Mouse (Mus musculus): ENCODE data around the gene Prkar2b. TPM values are rescaled to one million over a fixed set of nuclear protein-coding genes. Genes with fewer than 3 reads are reported as not detected.
A peak's percentile ranks its signal among the peaks of the same experiment; 100 is the strongest.

The Prkar2b gene
- polyA plus RNA-seq, 1 experiment = 10.9 TPM

DNA sequence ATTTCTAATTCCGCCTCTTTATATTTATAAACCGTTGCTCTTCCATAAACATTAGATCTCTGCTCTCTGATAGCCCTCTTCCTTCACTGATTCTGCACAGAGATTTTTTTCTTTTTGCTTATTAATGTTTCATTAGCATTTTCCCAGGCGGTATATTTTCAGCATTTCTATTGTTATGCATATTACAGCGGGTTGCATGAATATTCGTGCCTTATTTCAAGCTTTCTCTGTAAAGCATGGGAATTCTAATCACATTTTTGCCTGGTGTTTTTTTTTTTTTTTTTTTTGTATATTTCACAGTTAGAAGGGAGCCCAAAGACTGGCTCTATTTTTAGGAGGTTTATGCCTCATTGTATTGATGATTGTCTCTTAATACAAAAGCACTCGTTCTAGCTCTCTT, 13.2 kb upstream of the Prkar2b start:
- TF ChIP-seq POLR2A (IDR thresholded peaks at IDR 0.05; ENCODE audit: control insufficient read depth, extremely low read depth, insufficient read depth, low read length, poor library complexity) = no peak
- TF ChIP-seq CTCF (IDR thresholded peaks at IDR 0.05; ENCODE audit: borderline replicate concordance, control insufficient read depth, extremely low read depth, insufficient read depth, low read length, poor library complexity) = no peak
- Histone ChIP-seq H3K4me3 (ENCODE audit: control insufficient read depth, insufficient read depth, low read length) (no peak overlapping the region), H3K27ac (ENCODE audit: control insufficient read depth, insufficient read depth, low read length) (no peak overlapping the region), H3K36me3 (ENCODE audit: control insufficient read depth, insufficient read depth, low read length) (no peaks in the 10 kb centered on the region), H3K27me3 (ENCODE audit: control insufficient read depth, insufficient read depth, low read length) (no peaks in the 10 kb centered on the region), H3K4me1 (replicated peaks; ENCODE audit: control insufficient read depth, insufficient read depth, low read length) (no peaks in the 10 kb centered on the region)
- DNase-seq = no peak
- WGBS = 96% methylated on average over 6 of the region's 6 CpGs

DNA sequence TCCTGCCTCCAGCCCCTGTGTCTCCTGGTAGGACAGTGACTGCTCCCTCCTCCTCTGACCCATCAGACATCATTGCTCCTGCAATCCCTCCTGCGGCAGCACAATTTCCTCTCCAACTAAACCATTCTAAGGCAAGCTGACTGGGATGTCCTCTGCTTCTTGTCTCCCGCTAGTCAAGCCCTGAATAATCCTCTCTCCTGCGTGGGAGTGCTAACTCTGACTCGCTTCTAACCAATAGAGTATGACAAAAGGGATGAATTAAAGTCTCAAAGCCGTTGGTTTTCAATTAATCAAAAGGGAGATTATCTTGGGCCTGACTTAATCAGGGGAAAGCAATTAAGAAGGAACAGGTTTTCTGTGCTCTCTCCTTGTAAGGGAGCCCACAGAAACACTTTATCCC, 4.9 kb upstream of the Prkar2b start:
- no peak overlapping the region for H3K27ac ChIP-seq (ENCODE audit: control insufficient read depth, insufficient read depth, low read length)
- 91% methylated on average over 5 of the region's 5 CpGs for WGBS
- no peak for DNase-seq
- H3K4me1 ChIP-seq (replicated peaks; ENCODE audit: control insufficient read depth, insufficient read depth, low read length) = peaks cover 3% of the 10 kb centered on the region
- H3K27me3 ChIP-seq (ENCODE audit: control insufficient read depth, insufficient read depth, low read length) = no peaks in the 10 kb centered on the region
- no peaks in the 10 kb centered on the region for H3K36me3 ChIP-seq (ENCODE audit: control insufficient read depth, insufficient read depth, low read length)
- no peak overlapping the region for H3K4me3 ChIP-seq (ENCODE audit: control insufficient read depth, insufficient read depth, low read length)
- TF ChIP-seq CTCF (IDR thresholded peaks at IDR 0.05; ENCODE audit: borderline replicate concordance, control insufficient read depth, extremely low read depth, insufficient read depth, low read length, poor library complexity) = no peak

DNA sequence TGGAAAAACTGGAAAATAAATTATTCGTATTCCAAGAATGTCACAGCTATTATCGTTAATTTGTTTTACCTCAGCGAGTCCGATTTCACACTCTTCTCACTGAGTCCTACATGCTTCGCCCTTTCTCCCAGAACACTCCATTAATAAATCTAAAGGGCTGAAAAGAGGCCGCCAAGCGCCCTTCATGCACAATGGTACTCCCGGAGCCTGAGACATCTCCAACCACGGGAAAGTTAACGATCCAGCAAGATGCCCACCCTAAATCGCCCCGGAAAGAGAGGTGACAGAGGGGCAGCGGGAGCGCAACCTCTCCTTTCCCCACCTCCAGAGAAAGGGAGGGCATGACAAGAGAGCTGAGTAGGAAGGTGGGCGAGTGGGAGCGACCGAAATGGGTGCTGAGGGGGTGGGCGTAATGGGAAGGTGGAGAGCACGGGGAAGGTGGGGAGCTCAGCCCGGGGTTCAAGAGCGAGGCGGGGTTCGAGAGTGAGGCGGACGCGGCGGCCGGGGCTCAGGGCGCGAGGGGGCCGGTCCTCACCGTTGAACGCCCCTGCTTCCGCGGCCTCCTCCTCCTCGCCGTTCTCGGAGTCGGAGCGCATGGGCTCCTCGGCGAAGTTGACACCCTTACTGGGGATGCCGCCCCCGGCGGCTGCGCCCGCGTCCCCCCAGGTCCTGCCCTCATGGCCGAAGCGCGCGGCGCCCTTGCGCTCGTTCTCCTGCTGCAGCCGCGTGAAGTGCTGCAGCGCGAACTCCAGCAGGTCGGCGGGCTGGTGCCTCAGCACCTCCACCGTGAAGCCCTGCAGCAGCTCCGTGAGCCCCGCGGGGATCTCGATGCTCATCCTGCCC, 628 bp downstream of the Prkar2b start:
- TF ChIP-seq POLR2A (IDR thresholded peaks at IDR 0.05; ENCODE audit: control insufficient read depth, extremely low read depth, insufficient read depth, low read length, poor library complexity) = no peak
- 0 out of 2 replicates have a peak, but pooled peaks have one; percentile 8 for TF ChIP-seq CTCF (IDR thresholded peaks at IDR 0.05; ENCODE audit: borderline replicate concordance, control insufficient read depth, extremely low read depth, insufficient read depth, low read length, poor library complexity)
- Histone ChIP-seq H3K27me3 (ENCODE audit: control insufficient read depth, insufficient read depth, low read length) (no peaks in the 10 kb centered on the region), H3K36me3 (ENCODE audit: control insufficient read depth, insufficient read depth, low read length) (no peaks in the 10 kb centered on the region), H3K4me1 (replicated peaks; ENCODE audit: control insufficient read depth, insufficient read depth, low read length) (peaks cover 18% of the 10 kb centered on the region), H3K27ac (ENCODE audit: control insufficient read depth, insufficient read depth, low read length) (no peak overlapping the region), H3K4me3 (ENCODE audit: control insufficient read depth, insufficient read depth, low read length) (peak overlapping the region; percentile 88)
- no peak for DNase-seq
- WGBS = 2% methylated on average over 55 of the region's 66 CpGs

DNA sequence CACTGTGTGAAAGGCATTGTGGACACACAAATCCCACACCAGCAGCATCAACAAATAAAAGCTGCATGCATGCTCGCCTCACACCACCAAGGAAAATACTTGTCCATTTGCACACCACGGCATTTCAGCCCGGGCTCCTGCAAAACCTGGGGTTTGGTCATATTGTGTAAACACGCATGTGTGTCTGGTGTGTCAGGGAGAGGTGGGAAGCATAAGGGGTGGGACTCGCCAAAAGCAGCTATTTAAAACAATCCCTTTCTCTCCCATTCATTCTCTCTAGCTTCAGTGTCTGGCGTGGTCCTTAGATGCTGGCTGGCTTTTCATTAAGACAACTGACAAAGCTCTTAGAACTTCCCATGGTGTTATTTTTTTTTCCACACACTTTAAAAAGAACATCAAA, 1.4 kb downstream of the Prkar2b start:
- Histone ChIP-seq H3K4me3 (ENCODE audit: control insufficient read depth, insufficient read depth, low read length) (no peak overlapping the region), H3K4me1 (replicated peaks; ENCODE audit: control insufficient read depth, insufficient read depth, low read length) (peaks cover 18% of the 10 kb centered on the region), H3K27ac (ENCODE audit: control insufficient read depth, insufficient read depth, low read length) (no peak overlapping the region), H3K36me3 (ENCODE audit: control insufficient read depth, insufficient read depth, low read length) (no peaks in the 10 kb centered on the region), H3K27me3 (ENCODE audit: control insufficient read depth, insufficient read depth, low read length) (no peaks in the 10 kb centered on the region)
- TF ChIP-seq POLR2A (IDR thresholded peaks at IDR 0.05; ENCODE audit: control insufficient read depth, extremely low read depth, insufficient read depth, low read length, poor library complexity) = no peak
- WGBS = 88% methylated on average over 6 of the region's 6 CpGs
- no peak for DNase-seq

DNA sequence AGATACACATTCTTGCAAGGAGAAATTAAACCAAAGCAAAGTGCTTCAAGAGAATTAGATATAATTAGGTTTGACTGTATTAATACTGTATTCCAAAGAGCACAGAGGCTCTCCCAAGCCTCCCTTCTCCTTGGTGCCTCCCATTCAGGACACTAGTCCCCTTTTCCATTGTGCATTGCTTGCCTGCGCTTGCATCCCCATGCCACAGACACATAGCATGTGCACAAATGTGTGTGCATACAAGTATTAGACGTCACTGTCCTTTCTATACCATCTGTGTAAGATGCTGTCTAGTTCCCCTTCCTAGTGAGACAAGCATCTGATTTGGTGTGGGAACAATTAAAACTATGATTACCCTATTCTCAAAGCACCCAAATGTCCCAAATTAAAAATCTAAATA, 2.0 kb downstream of the Prkar2b start:
- TF ChIP-seq CTCF (IDR thresholded peaks at IDR 0.05; ENCODE audit: borderline replicate concordance, control insufficient read depth, extremely low read depth, insufficient read depth, low read length, poor library complexity) (no peak), POLR2A (IDR thresholded peaks at IDR 0.05; ENCODE audit: control insufficient read depth, extremely low read depth, insufficient read depth, low read length, poor library complexity) (no peak)
- no peaks in the 10 kb centered on the region for H3K36me3 ChIP-seq (ENCODE audit: control insufficient read depth, insufficient read depth, low read length)
- 93% methylated on average over 2 of the region's 2 CpGs for WGBS
- no peak overlapping the region for H3K4me3 ChIP-seq (ENCODE audit: control insufficient read depth, insufficient read depth, low read length)
- H3K27ac ChIP-seq (ENCODE audit: control insufficient read depth, insufficient read depth, low read length) = no peak overlapping the region
- peaks cover 18% of the 10 kb centered on the region for H3K4me1 ChIP-seq (replicated peaks; ENCODE audit: control insufficient read depth, insufficient read depth, low read length)
- H3K27me3 ChIP-seq (ENCODE audit: control insufficient read depth, insufficient read depth, low read length) = no peaks in the 10 kb centered on the region
- DNase-seq = no peak

DNA sequence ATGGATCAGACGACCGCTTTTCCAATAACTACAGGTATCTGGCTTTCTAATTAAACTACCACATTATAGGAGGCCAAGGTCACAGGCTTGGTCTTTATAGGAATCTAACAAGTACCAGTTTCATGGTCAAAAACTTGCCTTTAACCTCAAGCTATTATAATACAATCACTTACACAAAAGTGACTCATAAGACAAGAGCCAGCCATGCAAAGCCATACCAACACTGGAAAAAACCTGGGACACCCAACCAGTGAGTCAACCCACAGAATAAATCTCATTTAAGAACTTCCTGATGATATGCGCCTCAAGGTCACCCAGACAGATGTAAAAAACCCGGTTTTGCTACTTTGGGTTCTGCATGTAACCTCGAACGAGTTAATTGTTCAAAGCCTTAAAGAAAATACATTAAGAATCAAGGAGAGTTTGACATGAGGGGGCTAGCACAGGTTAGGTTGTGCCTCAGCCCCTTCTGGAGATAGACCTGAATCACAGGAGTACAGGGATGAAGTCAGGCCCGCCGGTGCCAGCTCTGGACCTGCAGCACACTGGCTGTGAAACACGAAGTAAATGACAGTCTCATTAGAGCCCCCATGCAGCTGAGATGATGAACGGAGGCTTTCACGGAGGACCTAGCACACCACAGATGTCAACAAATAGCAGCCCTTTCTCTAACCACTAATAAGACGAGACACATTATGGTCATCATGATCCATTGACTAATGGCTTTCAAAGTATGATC, 3.5 kb downstream of the Prkar2b start:
- H3K27ac ChIP-seq (ENCODE audit: control insufficient read depth, insufficient read depth, low read length) = no peak overlapping the region
- H3K4me1 ChIP-seq (replicated peaks; ENCODE audit: control insufficient read depth, insufficient read depth, low read length) = peaks cover 18% of the 10 kb centered on the region
- no peak for DNase-seq
- no peak overlapping the region for H3K4me3 ChIP-seq (ENCODE audit: control insufficient read depth, insufficient read depth, low read length)
- no peaks in the 10 kb centered on the region for H3K36me3 ChIP-seq (ENCODE audit: control insufficient read depth, insufficient read depth, low read length)
- H3K27me3 ChIP-seq (ENCODE audit: control insufficient read depth, insufficient read depth, low read length) = no peaks in the 10 kb centered on the region
- no peak for TF ChIP-seq POLR2A (IDR thresholded peaks at IDR 0.05; ENCODE audit: control insufficient read depth, extremely low read depth, insufficient read depth, low read length, poor library complexity)
- TF ChIP-seq CTCF (IDR thresholded peaks at IDR 0.05; ENCODE audit: borderline replicate concordance, control insufficient read depth, extremely low read depth, insufficient read depth, low read length, poor library complexity) = no peak
- WGBS = 91% methylated on average over 12 of the region's 12 CpGs
